Mouse (Mus musculus): ENCODE results near the gene Rgsl1. TPM values are rescaled to one million over a fixed set of nuclear protein-coding genes. Genes with fewer than 3 reads are reported as not detected.
"Not testable (repeated sequence)": the region's sequence is repeated elsewhere in the genome, so short reads cannot be mapped to it uniquely, and the experiment has no call there.

Rgsl1 gene
- 0.11 TPM in 1 of 2 replicates, not detected in the other for polyA plus RNA-seq (2016; fragmentation: Nextera tagmentation; extraction: Ambion mirVana)

DNA sequence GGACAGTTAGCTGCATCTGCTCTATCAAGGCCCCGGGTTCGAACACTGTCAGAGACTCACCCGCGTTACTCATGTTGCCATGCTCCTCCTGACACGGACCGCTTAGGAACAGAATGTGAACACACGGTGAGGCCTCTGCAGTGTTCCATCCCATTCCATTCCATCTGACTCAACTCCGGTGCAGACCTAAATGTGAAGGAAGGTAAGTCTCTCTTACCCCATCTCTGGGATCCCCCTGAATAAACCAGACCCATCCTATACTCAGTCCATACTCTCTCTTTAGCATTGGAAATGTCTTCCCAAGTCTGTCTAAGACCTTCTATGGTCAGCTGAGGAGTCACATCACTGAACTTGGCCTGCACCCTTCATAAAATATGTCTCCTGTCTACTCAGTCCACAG, at the start of gene Rgsl1:
Rgsl1 (minus strand) TSS at position 101 of the 400 bp plus-strand sequence.
- Histone ChIP-seq H3K9me3 (no peaks in the 10 kb centered on the region), H3K9ac (no peak within 1 kb of the TSS), H3K27ac (no peak within 1 kb of the TSS), H3K27me3 (replicated peaks) (no peaks in the 10 kb centered on the region), H3K36me3 (no peaks in the 10 kb centered on the region), H3K4me2 (replicated peaks) (no peak within 1 kb of the TSS), H3K4me3 (no peak within 1 kb of the TSS), H3K4me1 (no peaks in the 10 kb centered on the region)
- 97% methylated on average over 8 of the region's 8 CpGs for WGBS
- no peak for ATAC-seq (ENCODE audit: low FRiP score, low read depth)

DNA sequence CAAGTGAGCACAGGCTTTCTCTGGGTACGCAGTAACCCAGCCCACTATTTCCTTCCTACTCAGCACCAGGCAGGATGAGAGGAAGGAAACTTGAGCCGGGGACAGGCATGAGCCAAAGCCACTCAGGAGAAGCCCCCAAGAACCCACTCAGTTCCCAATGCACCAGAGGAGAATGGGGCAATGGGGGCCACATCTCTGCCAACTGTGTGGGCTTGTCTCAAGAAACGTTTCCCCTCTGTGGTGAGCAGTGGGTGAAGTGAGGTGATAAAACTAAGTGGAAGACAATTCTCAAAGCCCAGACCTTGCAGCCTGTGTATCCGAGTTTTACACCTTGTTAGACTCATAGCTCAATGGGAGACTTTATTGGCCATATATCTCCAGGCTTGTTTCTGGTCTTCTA, 47.5 kb upstream of the Rgsl1 start, which contains the start of gene Teddm1a:
Teddm1a (plus strand) TSS at position 301 of the 400 bp plus-strand sequence.
- H3K9ac ChIP-seq, result no peak within 1 kb of the TSS
- no peak within 1 kb of the TSS for H3K4me3 ChIP-seq
- ATAC-seq (ENCODE audit: low FRiP score, low read depth), result no peak
- H3K9me3 ChIP-seq, result no peaks in the 10 kb centered on the region
- H3K36me3 ChIP-seq, result no peaks in the 10 kb centered on the region
- WGBS, result 64% methylated on average over 4 of the region's 4 CpGs
- H3K4me2 ChIP-seq (replicated peaks), result no peak within 1 kb of the TSS
- H3K4me1 ChIP-seq, result no peaks in the 10 kb centered on the region
- no peaks in the 10 kb centered on the region for H3K27me3 ChIP-seq (replicated peaks)
- no peak within 1 kb of the TSS for H3K27ac ChIP-seq

- Histone ChIP-seq H3K9ac (no peak overlapping the region), H3K36me3 (no peaks in the 10 kb centered on the region), H3K27ac (no peak overlapping the region), H3K4me2 (replicated peaks) (no peak overlapping the region), H3K4me1 (no peaks in the 10 kb centered on the region), H3K27me3 (replicated peaks) (no peaks in the 10 kb centered on the region), H3K4me3 (no peak overlapping the region), H3K9me3 (no peaks in the 10 kb centered on the region)
- 94% methylated on average over 10 of the region's 10 CpGs for WGBS
- ATAC-seq (ENCODE audit: low FRiP score, low read depth), result no peak
Measured at GRCm38 (mm10) chr1:153890121-153890520, 46.2 kb upstream of the Rgsl1 start.

- H3K4me2 ChIP-seq (replicated peaks), result no peak overlapping the region
- ATAC-seq (ENCODE audit: low FRiP score, low read depth), result no peak
- WGBS, result 45% methylated on average over 17 of the region's 17 CpGs
- H3K9me3 ChIP-seq, result no peaks in the 10 kb centered on the region
- no peak overlapping the region for H3K27ac ChIP-seq
- H3K4me1 ChIP-seq, result no peaks in the 10 kb centered on the region
- no peak overlapping the region for H3K9ac ChIP-seq
- H3K36me3 ChIP-seq, result no peaks in the 10 kb centered on the region
- no peaks in the 10 kb centered on the region for H3K27me3 ChIP-seq (replicated peaks)
- no peak overlapping the region for H3K4me3 ChIP-seq
Measured at GRCm38 (mm10) chr1:153886024-153886633, 42.2 kb upstream of the Rgsl1 start.

DNA sequence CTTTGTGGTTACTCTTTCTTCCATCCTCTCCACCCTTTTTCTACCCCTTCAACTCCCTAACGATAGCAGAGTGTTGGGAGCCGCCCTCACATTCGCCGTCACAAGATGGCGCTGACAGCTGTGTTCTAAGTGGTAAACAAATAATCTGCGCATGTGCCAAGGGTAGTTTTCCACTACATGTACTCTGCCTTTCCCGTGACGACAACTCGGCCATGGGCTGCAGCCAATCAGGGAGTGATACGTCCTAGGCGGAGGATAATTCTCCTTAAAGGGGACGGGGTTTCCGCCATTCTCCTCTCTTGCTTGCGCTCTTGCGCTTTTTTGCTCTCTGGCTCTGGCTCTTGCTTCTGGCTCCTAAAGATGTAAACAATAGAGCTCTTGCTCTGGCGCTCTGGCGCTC, 36.4 kb upstream of the Rgsl1 start:
- not testable (repeated sequence) for H3K4me3 ChIP-seq; H3K4me2 ChIP-seq (replicated peaks); H3K27ac ChIP-seq; H3K9ac ChIP-seq; H3K27me3 ChIP-seq (replicated peaks); H3K9me3 ChIP-seq; H3K4me1 ChIP-seq; H3K36me3 ChIP-seq; ATAC-seq (ENCODE audit: low FRiP score, low read depth)
- WGBS, result 97% methylated on average over 17 of the region's 17 CpGs

DNA sequence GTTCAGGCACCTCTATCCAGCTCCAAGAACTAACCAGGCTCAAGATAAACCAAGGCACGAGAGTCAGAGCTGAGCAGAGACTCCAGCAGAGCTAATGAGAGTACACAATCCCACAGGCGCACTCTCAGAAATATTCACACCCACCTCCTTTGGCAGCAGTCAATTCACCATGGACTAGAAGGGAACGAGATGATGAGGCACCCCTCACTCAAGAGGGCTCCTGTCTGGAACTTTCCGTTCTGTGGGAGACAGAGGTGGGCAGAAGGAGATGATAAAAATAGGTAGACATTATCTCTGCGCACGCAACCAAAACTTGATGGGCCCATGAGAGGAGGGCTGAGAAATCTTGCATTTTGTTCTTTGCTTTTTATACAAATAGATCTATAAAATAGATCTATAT, 30.1 kb upstream of the Rgsl1 start, which contains the start of gene Teddm1b:
Teddm1b (plus strand) TSS at position 301 of the 400 bp plus-strand sequence.
- H3K27ac ChIP-seq, result no peak within 1 kb of the TSS
- H3K27me3 ChIP-seq (replicated peaks), result no peaks in the 10 kb centered on the region
- ATAC-seq (ENCODE audit: low FRiP score, low read depth), result no peak
- no peak within 1 kb of the TSS for H3K9ac ChIP-seq
- H3K4me3 ChIP-seq, result no peak within 1 kb of the TSS
- no peaks in the 10 kb centered on the region for H3K4me1 ChIP-seq
- H3K36me3 ChIP-seq, result no peaks in the 10 kb centered on the region
- H3K9me3 ChIP-seq, result no peaks in the 10 kb centered on the region
- WGBS, result 88% methylated on average over 6 of the region's 6 CpGs
- no peak within 1 kb of the TSS for H3K4me2 ChIP-seq (replicated peaks)

GRCm38 (mm10) chr1:153855946-153856345, 12.0 kb upstream of the Rgsl1 start:
- no peak overlapping the region for H3K4me3 ChIP-seq
- 85% methylated on average over 8 of the region's 8 CpGs for WGBS
- ATAC-seq (ENCODE audit: low FRiP score, low read depth), result no peak
- H3K9ac ChIP-seq, result no peak overlapping the region
- no peaks in the 10 kb centered on the region for H3K9me3 ChIP-seq
- H3K4me1 ChIP-seq, result no peaks in the 10 kb centered on the region
- H3K4me2 ChIP-seq (replicated peaks), result no peak overlapping the region
- H3K27me3 ChIP-seq (replicated peaks), result no peaks in the 10 kb centered on the region
- no peak overlapping the region for H3K27ac ChIP-seq
- no peaks in the 10 kb centered on the region for H3K36me3 ChIP-seq

- not testable (repeated sequence) for H3K27ac ChIP-seq; H3K9ac ChIP-seq; H3K36me3 ChIP-seq; H3K4me3 ChIP-seq; ATAC-seq (ENCODE audit: low FRiP score, low read depth); H3K27me3 ChIP-seq (replicated peaks); H3K4me2 ChIP-seq (replicated peaks); H3K9me3 ChIP-seq; H3K4me1 ChIP-seq
- WGBS, result 85% methylated on average over 7 of the region's 7 CpGs
Measured at GRCm38 (mm10) chr1:153852696-153853095, 8.8 kb upstream of the Rgsl1 start.

GRCm38 (mm10) chr1:153846867-153847266, 2.9 kb upstream of the Rgsl1 start:
- H3K27me3 ChIP-seq (replicated peaks), result no peaks in the 10 kb centered on the region
- no peaks in the 10 kb centered on the region for H3K9me3 ChIP-seq
- ATAC-seq (ENCODE audit: low FRiP score, low read depth), result no peak
- H3K4me2 ChIP-seq (replicated peaks), result no peak overlapping the region
- 33% methylated on average over 6 of the region's 6 CpGs for WGBS
- H3K36me3 ChIP-seq, result no peaks in the 10 kb centered on the region
- H3K4me1 ChIP-seq, result no peaks in the 10 kb centered on the region
- H3K27ac ChIP-seq, result no peak overlapping the region
- H3K9ac ChIP-seq, result no peak overlapping the region
- H3K4me3 ChIP-seq, result no peak overlapping the region

DNA sequence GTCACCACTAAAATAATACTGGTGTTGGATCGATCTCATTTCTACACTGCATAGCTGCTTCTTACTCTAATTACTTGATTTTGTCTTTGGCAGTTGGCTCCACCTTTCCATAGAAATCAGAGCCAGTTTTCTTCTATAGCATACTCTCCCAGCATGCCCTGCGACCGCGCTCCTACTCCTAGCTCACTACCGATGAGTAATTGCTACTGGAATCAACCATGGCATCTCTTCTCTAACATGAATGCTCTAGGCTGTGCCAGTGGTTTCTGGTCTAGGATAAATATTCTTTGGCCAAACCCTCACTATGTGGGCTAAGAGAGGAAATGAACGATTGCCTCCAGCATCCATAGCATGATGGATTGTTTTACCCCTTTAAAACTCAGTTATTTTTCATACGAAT, 2.5 kb upstream of the Rgsl1 start:
- Histone ChIP-seq H3K27ac (no peak overlapping the region), H3K9ac (no peak overlapping the region), H3K9me3 (no peaks in the 10 kb centered on the region), H3K4me2 (replicated peaks) (no peak overlapping the region), H3K36me3 (no peaks in the 10 kb centered on the region), H3K27me3 (replicated peaks) (no peaks in the 10 kb centered on the region), H3K4me1 (no peaks in the 10 kb centered on the region), H3K4me3 (no peak overlapping the region)
- WGBS, result 94% methylated on average over 7 of the region's 7 CpGs
- ATAC-seq (ENCODE audit: low FRiP score, low read depth), result no peak

GRCm38 (mm10) chr1:153842121-153842740, 1.7 kb downstream of the Rgsl1 start:
- 92% methylated on average over 11 of the region's 11 CpGs for WGBS
- H3K36me3 ChIP-seq, result no peaks in the 10 kb centered on the region
- no peak overlapping the region for H3K4me2 ChIP-seq (replicated peaks)
- ATAC-seq (ENCODE audit: low FRiP score, low read depth), result no peak
- H3K27ac ChIP-seq, result no peak overlapping the region
- H3K4me3 ChIP-seq, result no peak overlapping the region
- no peak overlapping the region for H3K9ac ChIP-seq
- no peaks in the 10 kb centered on the region for H3K9me3 ChIP-seq
- H3K4me1 ChIP-seq, result no peaks in the 10 kb centered on the region
- no peaks in the 10 kb centered on the region for H3K27me3 ChIP-seq (replicated peaks)

DNA sequence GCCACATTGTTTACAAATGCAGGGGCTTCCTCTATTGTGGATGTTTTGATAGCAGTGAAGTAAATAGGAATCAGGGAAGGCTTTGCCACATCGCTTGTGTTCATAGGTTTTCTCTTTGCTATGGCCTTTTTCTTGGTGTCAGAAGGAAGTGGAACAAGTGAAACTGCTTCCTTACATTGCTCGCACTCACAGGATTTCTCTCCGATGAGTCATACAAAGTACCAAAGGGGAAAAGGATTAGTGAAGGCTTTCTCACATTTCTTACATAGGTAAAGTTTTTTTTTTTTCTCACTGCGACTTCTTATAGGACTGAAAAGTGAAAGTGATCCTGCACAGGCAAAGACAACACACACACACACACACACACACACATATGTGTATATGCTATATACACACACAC, 7.9 kb downstream of the Rgsl1 start:
- H3K4me2 ChIP-seq (replicated peaks), result no peak overlapping the region
- H3K27me3 ChIP-seq (replicated peaks), result no peaks in the 10 kb centered on the region
- WGBS, result 86% methylated on average over 4 of the region's 4 CpGs
- no peaks in the 10 kb centered on the region for H3K9me3 ChIP-seq
- no peaks in the 10 kb centered on the region for H3K4me1 ChIP-seq
- H3K9ac ChIP-seq, result no peak overlapping the region
- ATAC-seq (ENCODE audit: low FRiP score, low read depth), result no peak
- no peak overlapping the region for H3K4me3 ChIP-seq
- H3K27ac ChIP-seq, result no peak overlapping the region
- no peaks in the 10 kb centered on the region for H3K36me3 ChIP-seq

DNA sequence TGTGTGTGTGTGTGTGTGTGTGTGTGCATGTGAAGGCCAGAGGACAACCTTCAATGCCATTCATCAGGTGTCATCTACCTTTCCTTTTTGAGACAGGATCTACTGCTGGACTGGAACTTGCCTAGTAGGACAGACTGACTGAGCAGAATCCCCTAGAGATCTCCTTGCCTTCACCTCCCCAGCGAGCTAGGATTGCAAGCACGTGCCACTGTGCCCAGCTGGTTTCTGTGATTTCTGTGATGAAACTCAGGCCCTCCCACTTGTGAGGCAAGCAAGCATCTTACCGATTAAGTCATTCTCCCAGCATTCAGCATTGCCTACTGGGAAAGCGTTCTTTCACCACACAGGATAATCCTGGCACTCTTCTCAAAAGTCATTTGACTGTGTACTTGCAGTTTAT, 13.2 kb downstream of the Rgsl1 start:
- no peaks in the 10 kb centered on the region for H3K36me3 ChIP-seq
- no peak overlapping the region for H3K4me3 ChIP-seq
- H3K9ac ChIP-seq, result no peak overlapping the region
- no peak for ATAC-seq (ENCODE audit: low FRiP score, low read depth)
- 79% methylated on average over 4 of the region's 4 CpGs for WGBS
- H3K4me2 ChIP-seq (replicated peaks), result no peak overlapping the region
- no peaks in the 10 kb centered on the region for H3K9me3 ChIP-seq
- H3K4me1 ChIP-seq, result no peaks in the 10 kb centered on the region
- no peaks in the 10 kb centered on the region for H3K27me3 ChIP-seq (replicated peaks)
- no peak overlapping the region for H3K27ac ChIP-seq
